Mouse (Mus musculus): ENCODE data around the gene Sin3a. TPM values are rescaled to one million over a fixed set of nuclear protein-coding genes. Genes with fewer than 3 reads are reported as not detected.

Sin3a gene
- 33.5 and 33.9 TPM in 2 replicates for polyA plus RNA-seq (2015; fragmentation: Nextera tagmentation; extraction: Ambion mirVana)

- Histone ChIP-seq H3K4me1 (peaks cover 18% of the 10 kb centered on the region), H3K9ac (peak within 1 kb of the TSS; percentile 71), H3K4me3 (peak within 1 kb of the TSS; percentile 83), H3K4me2 (peak within 1 kb of the TSS; percentile 84), H3K36me3 (no peaks in the 10 kb centered on the region), H3K27me3 (no peaks in the 10 kb centered on the region), H3K27ac (peak within 1 kb of the TSS; percentile 100), H3K9me3 (no peaks in the 10 kb centered on the region)
- 0% methylated on average over 34 of the region's 34 CpGs for WGBS
- no peak for ATAC-seq (ENCODE audit: borderline replicate concordance, extremely low read depth, low FRiP score, low TSS enrichment)
Observed at GRCm38 (mm10) chr9:57071801-57072351, at the start of gene Sin3a. TSS of gene Sin3a (plus strand) at chr9:57072040.

DNA sequence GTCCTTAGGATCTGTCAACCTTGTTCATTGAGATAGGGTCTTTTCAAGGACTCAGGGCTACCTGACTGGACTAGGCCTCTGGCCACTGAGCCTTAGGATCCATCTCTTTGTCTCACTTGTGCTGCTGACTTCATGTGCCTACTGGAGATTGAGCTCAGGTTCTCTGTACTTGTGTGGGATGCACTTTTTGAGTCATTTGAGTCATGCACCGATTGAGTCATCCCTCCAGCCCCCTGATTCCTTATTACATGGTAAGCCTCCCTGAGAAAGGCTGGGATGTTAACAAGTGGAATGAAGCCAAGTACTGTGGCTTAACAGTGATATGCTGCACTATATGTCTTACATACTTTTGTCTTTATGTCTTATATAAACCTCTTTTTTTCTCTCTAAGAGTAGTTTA is 40.1 kb upstream of the Sin3a start:
- 93% methylated on average over 1 of the region's 1 CpGs for WGBS
- Histone ChIP-seq H3K27ac (no peak overlapping the region), H3K9me3 (no peaks in the 10 kb centered on the region), H3K4me1 (no peaks in the 10 kb centered on the region), H3K36me3 (peaks cover 51% of the 10 kb centered on the region), H3K4me2 (no peak overlapping the region), H3K27me3 (no peaks in the 10 kb centered on the region), H3K4me3 (no peak overlapping the region), H3K9ac (no peak overlapping the region)
- no peak for ATAC-seq (ENCODE audit: borderline replicate concordance, extremely low read depth, low FRiP score, low TSS enrichment)

DNA sequence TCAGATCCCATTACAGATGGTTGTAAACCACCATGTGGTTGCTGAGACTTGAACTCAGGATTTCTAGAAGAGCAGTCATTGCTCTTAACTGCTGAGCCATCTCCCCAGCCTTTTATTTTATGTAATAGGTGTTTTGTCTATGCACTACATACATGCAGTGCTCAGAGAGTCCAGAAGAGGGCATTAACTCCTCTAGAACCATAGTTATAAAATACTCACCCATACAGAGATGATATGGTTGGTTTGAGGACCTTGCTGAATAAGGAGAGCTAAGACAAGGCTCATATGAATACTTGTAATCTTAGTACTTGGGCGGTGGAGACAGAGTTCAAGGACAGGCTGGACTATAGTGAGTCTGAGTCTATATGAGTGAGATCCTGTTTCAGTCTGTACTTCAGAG is 15.6 kb upstream of the Sin3a start:
- no peak for ATAC-seq (ENCODE audit: borderline replicate concordance, extremely low read depth, low FRiP score, low TSS enrichment)
- Histone ChIP-seq H3K4me3 (no peak overlapping the region), H3K4me1 (no peaks in the 10 kb centered on the region), H3K27ac (no peak overlapping the region), H3K4me2 (no peak overlapping the region), H3K27me3 (no peaks in the 10 kb centered on the region), H3K9me3 (no peaks in the 10 kb centered on the region), H3K9ac (no peak overlapping the region), H3K36me3 (peaks cover 36% of the 10 kb centered on the region)
- WGBS, result 76% methylated on average over 1 of the region's 1 CpGs

GRCm38 (mm10) chr9:57064164-57064563 is 7.7 kb upstream of the Sin3a start:
- WGBS, result 92% methylated on average over 2 of the region's 2 CpGs
- H3K36me3 ChIP-seq, result peaks cover 25% of the 10 kb centered on the region
- ATAC-seq (ENCODE audit: borderline replicate concordance, extremely low read depth, low FRiP score, low TSS enrichment), result no peak

DNA sequence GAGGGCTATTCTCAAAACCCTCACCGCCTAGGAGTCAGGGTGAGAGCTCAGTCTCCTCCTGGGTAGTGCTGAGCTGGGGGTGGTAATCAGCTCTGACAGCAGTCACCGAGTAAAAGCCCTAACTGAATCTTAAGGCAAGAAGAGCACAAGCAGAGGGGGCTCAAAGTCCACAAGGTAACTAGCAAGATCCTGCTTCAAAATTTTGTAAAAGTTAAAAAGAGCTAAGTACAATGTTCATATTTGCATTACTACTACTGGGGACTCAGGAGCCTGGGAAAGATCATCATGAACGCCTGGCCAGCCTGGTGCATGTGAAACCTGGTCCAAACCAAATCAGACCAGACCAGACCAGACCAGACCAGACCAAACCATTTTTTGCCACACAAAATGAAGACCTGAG is 3.6 kb upstream of the Sin3a start:
- Histone ChIP-seq H3K4me1 (0 out of 2 replicates have a peak, but pooled peaks cover 10% of the 10 kb centered on the region), H3K4me2 (no peak overlapping the region), H3K9me3 (no peaks in the 10 kb centered on the region), H3K9ac (no peak overlapping the region), H3K4me3 (no peak overlapping the region), H3K27ac (no peak overlapping the region), H3K27me3 (no peaks in the 10 kb centered on the region), H3K36me3 (0 out of 2 replicates have a peak, but pooled peaks cover 3% of the 10 kb centered on the region)
- ATAC-seq (ENCODE audit: borderline replicate concordance, extremely low read depth, low FRiP score, low TSS enrichment), result no peak
- WGBS, result 57% methylated on average over 3 of the region's 3 CpGs

More at GRCm38 (mm10) chr9:57064164-57064563, 7.7 kb upstream of the Sin3a start:
- H3K27me3 ChIP-seq, result no peaks in the 10 kb centered on the region
- H3K27ac ChIP-seq, result no peak overlapping the region
- no peak overlapping the region for H3K4me3 ChIP-seq
- H3K9me3 ChIP-seq, result no peaks in the 10 kb centered on the region
- no peaks in the 10 kb centered on the region for H3K4me1 ChIP-seq
- H3K9ac ChIP-seq, result no peak overlapping the region
- no peak overlapping the region for H3K4me2 ChIP-seq

- Histone ChIP-seq H3K9me3 (no peaks in the 10 kb centered on the region), H3K4me1 (peaks cover 18% of the 10 kb centered on the region), H3K4me3 (no peak overlapping the region), H3K9ac (no peak overlapping the region), H3K36me3 (0 out of 2 replicates have a peak, but pooled peaks cover 3% of the 10 kb centered on the region), H3K27ac (no peak overlapping the region), H3K27me3 (no peaks in the 10 kb centered on the region), H3K4me2 (no peak overlapping the region)
- no peak for ATAC-seq (ENCODE audit: borderline replicate concordance, extremely low read depth, low FRiP score, low TSS enrichment)
- WGBS, result 43% methylated on average over 1 of the region's 1 CpGs
Observed at GRCm38 (mm10) chr9:57070262-57070661, 1.6 kb upstream of the Sin3a start.

- H3K9me3 ChIP-seq, result no peaks in the 10 kb centered on the region
- no peaks in the 10 kb centered on the region for H3K36me3 ChIP-seq
- 10% methylated on average over 5 of the region's 5 CpGs for WGBS
- peak overlapping the region; percentile 42 for H3K27ac ChIP-seq
- peak overlapping the region; percentile 71 for H3K9ac ChIP-seq
- peak overlapping the region; percentile 84 for H3K4me2 ChIP-seq
- peak overlapping the region; percentile 83 for H3K4me3 ChIP-seq
- ATAC-seq (ENCODE audit: borderline replicate concordance, extremely low read depth, low FRiP score, low TSS enrichment), result no peak
- H3K27me3 ChIP-seq, result no peaks in the 10 kb centered on the region
- peaks cover 18% of the 10 kb centered on the region for H3K4me1 ChIP-seq
Observed at GRCm38 (mm10) chr9:57070800-57071545, 867 bp upstream of the Sin3a start.

DNA sequence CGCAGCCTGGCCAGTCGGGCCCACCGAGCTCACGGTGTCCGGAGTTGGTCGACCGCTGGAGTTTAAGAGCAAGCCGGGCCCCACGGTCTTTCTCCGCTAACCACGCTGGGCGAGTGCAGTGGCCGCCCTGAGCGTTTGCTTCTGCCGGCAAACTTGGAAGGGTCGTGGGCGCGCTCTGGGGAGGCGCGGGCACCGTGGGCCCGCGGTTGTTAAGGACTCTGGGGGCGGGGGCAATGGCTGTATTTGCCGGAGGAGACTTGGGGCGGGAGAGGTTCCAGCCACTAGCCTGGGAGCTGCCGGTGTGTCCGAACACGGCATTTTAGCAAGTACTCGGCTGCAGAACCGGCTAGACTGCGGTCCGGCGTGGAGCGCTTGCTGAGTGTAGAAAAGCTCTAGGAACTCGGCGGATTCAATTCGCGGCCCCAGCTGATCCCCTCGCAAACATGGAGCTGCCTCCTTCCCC is 717 bp downstream of the Sin3a start:
- H3K9ac ChIP-seq, result peak overlapping the region; percentile 71
- no peaks in the 10 kb centered on the region for H3K9me3 ChIP-seq
- under 1% methylated on average over 40 of the region's 40 CpGs for WGBS
- peak overlapping the region; percentile 84 for H3K4me2 ChIP-seq
- ATAC-seq (ENCODE audit: borderline replicate concordance, extremely low read depth, low FRiP score, low TSS enrichment), result no peak
- H3K27ac ChIP-seq, result peak overlapping the region; percentile 100
- H3K4me3 ChIP-seq, result peak overlapping the region; percentile 83
- H3K4me1 ChIP-seq, result peaks cover 22% of the 10 kb centered on the region
- no peaks in the 10 kb centered on the region for H3K27me3 ChIP-seq
- no peaks in the 10 kb centered on the region for H3K36me3 ChIP-seq

GRCm38 (mm10) chr9:57072989-57073789 is 1.3 kb downstream of the Sin3a start:
- H3K27me3 ChIP-seq, result no peaks in the 10 kb centered on the region
- no peaks in the 10 kb centered on the region for H3K36me3 ChIP-seq
- H3K9ac ChIP-seq, result peak overlapping the region; percentile 71
- under 1% methylated on average over 52 of the region's 54 CpGs for WGBS
- H3K4me1 ChIP-seq, result peaks cover 28% of the 10 kb centered on the region
- H3K4me3 ChIP-seq, result peak overlapping the region; percentile 83
- peak overlapping the region; percentile 84 for H3K4me2 ChIP-seq
- peak; percentile 76 for ATAC-seq (ENCODE audit: borderline replicate concordance, extremely low read depth, low FRiP score, low TSS enrichment)
- peak overlapping the region; percentile 100 for H3K27ac ChIP-seq
- no peaks in the 10 kb centered on the region for H3K9me3 ChIP-seq

DNA sequence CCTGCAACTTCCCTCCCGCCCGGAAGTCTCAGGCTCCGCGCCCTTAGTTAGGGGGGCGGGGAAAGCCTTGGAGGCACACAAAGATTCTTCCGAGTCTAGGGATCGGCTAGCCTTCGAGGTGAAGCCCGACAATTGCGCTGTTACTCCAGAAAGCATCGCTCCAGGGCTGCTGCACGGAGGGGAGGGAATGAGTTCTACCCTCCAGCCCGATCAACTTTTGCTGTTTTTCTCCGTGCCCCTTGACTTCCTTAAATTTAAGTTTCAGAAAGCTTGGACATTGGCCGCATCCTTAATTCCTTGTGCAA is 1.9 kb downstream of the Sin3a start:
- peaks cover 29% of the 10 kb centered on the region for H3K4me1 ChIP-seq
- no peak for ATAC-seq (ENCODE audit: borderline replicate concordance, extremely low read depth, low FRiP score, low TSS enrichment)
- H3K9me3 ChIP-seq, result no peaks in the 10 kb centered on the region
- H3K9ac ChIP-seq, result peak overlapping the region; percentile 60
- WGBS, result under 1% methylated on average over 15 of the region's 15 CpGs
- H3K4me3 ChIP-seq, result peak overlapping the region; percentile 83
- peak overlapping the region; percentile 100 for H3K27ac ChIP-seq
- H3K27me3 ChIP-seq, result no peaks in the 10 kb centered on the region
- H3K36me3 ChIP-seq, result no peaks in the 10 kb centered on the region
- peak overlapping the region; percentile 84 for H3K4me2 ChIP-seq

- 3% methylated on average over 21 of the region's 21 CpGs for WGBS
- ATAC-seq (ENCODE audit: borderline replicate concordance, extremely low read depth, low FRiP score, low TSS enrichment), result no peak
Observed at GRCm38 (mm10) chr9:57074171-57074821, 2.5 kb downstream of the Sin3a start.

More at GRCm38 (mm10) chr9:57074171-57074821, 2.5 kb downstream of the Sin3a start:
- H3K27me3 ChIP-seq, result no peaks in the 10 kb centered on the region
- H3K4me3 ChIP-seq, result peak overlapping the region; percentile 83
- H3K36me3 ChIP-seq, result no peaks in the 10 kb centered on the region
- H3K4me1 ChIP-seq, result peaks cover 29% of the 10 kb centered on the region
- peak overlapping the region; percentile 60 for H3K9ac ChIP-seq
- no peaks in the 10 kb centered on the region for H3K9me3 ChIP-seq
- peak overlapping the region; percentile 100 for H3K27ac ChIP-seq
- peak overlapping the region; percentile 84 for H3K4me2 ChIP-seq
